Mouse (Mus musculus) cerebellum, postnatal 4 days (tissue): Measurements from ENCODE around the gene Mef2b.
A peak's percentile ranks its signal among the peaks of the same experiment; 100 is the strongest.

Experiments used
- DNase-seq, 2 experiments: peaks; one replicate each; pipeline ENCODE4 v3.0.0; 2022; ENCODE audit warnings: low spot score in 2 of 2, mixed read lengths in 1 of 2

Gene Mef2b

DNA sequence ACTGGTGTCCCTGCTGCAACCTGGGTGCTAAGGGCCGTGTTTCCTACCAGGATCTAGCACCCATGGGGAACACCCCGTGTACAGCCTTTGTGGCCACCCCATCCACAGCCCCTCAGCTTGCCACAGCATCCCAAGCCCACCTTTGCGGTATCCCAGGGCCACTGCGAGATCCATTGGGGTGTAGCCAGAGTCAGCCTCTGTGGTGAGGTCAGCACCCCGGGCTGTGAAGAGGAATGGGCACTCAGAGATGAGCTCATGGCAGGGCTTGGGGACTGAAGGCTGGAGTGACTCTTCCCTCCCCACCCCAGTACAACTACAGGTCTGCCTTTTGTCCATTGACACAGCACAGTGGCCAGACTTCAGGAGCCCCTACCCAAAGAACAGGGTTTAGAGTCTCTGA, 5.4 kb upstream of the Mef2b start:
- no peak for DNase-seq

- DNase-seq: no peak
These were observed 4.6 kb upstream of the Mef2b start for GRCm38 (mm10) chr8:70134931-70135330.

DNA sequence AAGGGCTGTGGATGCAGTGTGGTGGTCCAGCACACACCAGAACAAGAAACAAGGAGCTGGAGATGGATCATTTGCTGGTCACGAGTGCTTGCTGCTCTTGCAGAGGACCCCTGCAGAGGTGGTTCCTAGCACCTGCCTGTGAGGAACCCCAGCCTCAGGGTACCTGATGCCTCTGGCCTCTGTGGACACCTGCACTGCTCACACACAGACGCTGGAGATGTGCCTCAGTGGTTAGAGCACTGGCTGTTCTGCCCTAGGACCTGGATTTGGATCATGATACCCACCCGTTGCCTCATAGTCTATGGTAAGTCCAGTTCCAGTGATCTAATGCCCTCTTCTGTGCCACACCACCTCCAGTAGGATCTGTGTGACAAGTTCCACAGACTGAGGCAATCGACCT, 2.9 kb upstream of the Mef2b start:
- DNase-seq: no peak

- no peak for DNase-seq
These were observed 1.6 kb upstream of the Mef2b start for GRCm38 (mm10) chr8:70137890-70138289.

DNA sequence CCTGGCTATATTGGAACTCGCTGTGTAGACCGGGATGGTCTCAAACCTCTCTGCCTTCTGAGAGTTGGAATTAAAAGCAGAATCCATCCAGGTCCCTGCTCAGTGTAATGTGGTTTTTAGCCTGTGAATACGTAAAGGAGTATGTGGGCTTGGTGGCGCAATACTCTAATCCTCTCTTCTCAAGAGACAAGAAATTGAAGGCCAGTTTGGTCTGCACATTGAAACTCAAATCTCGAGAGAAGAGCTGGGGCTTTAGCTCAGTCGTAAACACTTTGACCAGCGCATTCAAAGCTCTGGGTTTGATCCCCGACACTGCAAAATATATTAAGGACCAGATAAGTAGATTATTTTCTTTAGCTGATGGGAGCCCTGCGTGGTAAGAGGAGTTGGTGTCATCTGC, 470 bp downstream of the Mef2b start:
- no peak for DNase-seq

- DNase-seq: no peak
These were observed 8.4 kb downstream of the Mef2b start for GRCm38 (mm10) chr8:70147678-70148607.

DNA sequence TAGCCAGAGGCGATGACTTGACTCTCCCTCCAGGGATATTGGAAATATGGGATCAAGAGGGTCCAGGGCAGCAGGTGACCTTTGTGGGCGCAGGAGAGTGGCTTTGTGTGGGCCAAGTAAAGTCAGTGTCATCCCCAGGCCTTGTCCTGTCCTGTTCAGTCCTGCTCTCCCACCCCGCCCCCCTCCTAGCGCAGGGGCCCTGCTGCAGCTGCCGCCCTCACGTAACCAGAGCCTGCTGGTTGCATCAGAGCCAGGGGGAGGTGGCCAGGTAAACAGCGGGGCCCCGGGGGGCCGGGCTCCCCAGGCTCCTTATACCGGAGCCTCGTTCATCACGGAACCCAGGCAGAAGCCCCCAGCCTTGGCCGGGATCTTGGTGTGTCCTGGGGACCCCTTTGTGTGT, 10.6 kb downstream of the Mef2b start:
- no peak for DNase-seq

DNA sequence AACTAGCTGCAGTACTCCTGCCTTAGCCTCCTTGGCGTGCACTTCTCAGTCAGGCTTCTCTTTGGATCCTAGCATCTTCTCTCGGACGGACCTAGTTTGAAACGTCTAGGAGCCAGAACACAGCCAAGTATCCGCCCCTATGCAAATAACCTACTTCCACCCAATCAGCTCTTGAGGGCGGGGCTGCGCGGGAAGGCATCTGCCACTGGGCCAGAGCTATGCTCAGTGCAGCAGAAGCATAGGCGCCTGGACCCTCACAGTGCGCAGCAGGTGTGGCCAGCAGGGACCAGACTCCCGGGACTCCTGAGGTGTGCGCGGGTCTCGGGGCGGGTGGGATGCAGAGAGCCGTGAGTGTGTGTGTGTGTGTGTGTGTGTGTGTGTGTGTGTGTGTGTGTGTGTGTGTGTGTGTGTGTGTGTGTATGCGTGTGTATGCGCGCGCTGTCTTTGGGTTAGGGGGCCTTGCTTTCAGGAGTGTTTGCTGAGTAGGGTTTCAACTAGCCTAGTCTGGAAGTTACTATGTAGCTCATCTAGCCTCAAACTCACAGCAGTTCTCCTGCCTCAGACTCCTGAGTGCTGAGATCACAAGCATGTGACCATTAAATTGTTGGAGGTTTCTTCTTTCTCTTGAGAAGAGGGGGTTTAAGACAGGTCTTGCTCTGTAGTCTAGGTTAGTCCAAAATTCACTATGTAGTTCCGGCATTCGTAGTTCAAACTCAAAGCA, 13.2 kb downstream of the Mef2b start:
- DNase-seq: peak in 1 of 2 experiments; percentile 63

DNA sequence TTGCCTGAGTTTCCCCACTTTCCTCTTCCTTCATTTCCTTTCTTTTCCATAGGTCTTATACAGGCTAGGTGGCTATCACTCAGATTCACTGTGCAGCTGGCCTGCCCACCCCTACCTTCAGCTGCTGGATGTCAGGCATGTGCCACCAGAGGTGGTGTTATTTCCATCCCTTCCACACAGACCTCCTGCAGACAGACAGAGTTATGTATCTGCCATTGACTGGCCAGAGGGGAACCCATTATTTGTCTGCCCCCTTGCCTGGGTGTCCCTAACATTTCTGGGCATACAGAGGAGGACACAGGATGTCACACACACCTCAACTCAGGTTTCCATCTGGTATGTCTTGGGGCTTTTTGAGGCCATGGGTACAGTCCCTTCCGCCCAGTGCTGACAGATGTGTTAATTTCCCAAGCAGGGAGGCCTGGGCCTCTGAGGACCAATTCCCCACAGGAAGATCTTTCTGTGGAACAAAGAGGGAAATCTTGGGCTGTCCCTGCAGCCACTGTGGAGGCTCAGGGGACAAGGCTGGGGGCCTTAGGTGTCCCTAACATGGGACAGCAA, 17.8 kb downstream of the Mef2b start:
- DNase-seq: no peak

DNA sequence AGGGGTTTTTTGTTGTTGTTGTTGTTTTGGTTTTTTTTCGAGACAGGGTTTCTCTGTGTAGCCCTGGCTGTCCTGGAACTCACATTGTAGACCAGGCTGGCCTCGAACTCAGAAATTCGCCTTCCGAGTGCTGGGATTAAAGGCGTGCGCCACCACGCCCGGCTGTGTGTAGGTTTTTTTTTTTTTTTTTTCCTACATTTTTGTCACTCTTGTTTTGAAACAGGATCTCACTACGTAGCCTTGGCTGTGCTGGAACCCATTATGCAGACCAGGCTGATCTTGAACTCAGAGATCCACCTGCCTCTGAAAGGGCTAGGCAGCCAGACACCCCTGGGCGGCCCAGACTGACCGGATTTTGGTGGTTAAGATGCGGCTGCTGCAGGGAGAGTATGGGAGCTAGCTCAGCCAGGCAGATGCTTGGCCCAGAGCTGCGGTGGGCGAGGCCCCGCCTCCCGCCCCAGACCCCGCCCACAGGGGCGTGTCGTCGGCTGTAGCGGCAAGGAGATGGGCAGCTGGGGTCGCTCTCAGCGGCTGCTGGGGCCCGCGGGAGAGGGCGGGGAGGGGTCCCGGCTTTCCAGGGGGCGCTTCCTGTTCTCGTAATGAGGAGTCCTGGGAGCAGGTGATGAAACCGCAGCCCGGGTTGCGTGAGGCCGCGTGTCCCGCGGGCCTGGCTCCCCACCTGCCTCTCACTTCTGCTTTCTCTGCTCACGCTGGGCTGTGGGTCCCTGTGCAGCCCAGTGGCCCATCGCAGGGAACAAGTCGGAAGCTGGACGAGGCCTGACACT, 18.8 kb downstream of the Mef2b start:
- peak; percentile 44 to 72 for DNase-seq

DNA sequence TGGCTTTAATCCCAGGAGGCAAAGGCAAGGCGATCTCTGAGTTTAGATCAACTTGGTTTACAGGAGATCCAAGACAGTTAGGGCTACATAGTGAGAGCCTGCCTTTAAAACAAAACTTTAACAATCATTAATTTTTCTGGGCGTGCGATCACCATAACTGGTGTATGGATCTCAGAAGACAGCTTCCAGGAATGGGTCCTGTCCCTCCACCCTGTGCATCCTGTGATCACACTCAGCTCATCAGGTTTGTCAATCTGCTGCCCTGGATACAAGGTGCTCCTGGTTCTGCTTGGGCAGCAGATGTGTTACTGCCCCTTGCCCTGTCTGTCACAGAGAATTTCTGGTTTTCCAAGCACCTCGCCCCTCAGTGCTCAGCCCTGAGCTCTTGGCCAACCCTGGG, 19.7 kb downstream of the Mef2b start:
- no peak for DNase-seq

GRCm38 (mm10) chr8:70160015-70160414, 20.5 kb downstream of the Mef2b start:
- no peak for DNase-seq

- no peak for DNase-seq
These were observed 23.8 kb downstream of the Mef2b start for GRCm38 (mm10) chr8:70163316-70163715.

DNA sequence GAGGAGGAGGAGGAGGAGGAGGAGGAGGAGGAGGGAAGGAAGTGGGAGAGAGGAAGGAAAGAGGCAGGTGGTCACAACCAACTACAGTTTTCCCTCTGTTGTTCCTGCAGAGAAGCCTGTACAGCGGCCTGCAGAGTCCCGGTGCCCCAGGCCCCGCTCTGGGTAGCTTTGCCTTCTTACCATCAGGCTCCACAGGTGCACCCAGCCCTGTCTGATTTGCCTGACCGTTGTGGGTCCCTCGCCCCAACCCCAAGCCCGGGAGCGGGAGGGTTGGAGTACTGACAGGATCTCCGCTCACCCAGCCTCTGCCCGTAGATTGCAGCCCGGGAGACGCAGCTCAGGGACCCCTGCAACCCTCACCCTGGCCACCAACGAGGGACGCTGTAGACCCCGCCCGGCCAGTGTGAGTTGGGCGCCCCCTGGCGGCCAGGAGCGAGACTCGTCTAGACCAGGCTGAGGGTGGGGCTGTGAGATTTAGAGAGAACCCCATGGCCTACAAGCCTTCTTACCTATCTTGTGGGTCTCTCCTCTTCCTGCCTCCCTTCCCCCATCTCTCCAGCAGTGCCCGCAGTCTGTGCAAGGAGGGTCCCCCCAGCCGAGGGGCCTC, 27.1 kb downstream of the Mef2b start:
- DNase-seq: peak; percentile 62 to 82

DNA sequence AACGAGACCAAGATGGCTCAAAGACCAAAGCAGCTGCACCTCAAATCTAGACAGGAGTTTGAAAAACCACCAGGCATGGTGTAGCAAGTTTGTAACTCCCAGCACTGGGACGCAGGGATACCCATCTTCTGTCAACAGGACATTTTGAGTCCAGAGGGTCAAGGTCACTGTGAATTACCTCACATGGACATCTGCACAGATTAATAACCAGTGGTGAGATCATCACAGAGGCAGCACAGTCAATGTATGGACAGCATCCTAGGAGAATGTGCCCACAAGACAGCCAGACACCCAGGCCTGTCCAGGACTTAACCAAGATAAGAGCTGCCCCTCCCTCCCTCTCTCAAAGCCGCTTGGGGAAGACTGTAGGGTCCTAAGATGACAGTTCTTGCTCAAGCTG, 30.6 kb downstream of the Mef2b start:
- DNase-seq: no peak

GRCm38 (mm10) chr8:70170748-70171147, 31.2 kb downstream of the Mef2b start:
- no peak for DNase-seq

- DNase-seq: no peak
These were observed 31.7 kb downstream of the Mef2b start for GRCm38 (mm10) chr8:70171240-70171639.

DNA sequence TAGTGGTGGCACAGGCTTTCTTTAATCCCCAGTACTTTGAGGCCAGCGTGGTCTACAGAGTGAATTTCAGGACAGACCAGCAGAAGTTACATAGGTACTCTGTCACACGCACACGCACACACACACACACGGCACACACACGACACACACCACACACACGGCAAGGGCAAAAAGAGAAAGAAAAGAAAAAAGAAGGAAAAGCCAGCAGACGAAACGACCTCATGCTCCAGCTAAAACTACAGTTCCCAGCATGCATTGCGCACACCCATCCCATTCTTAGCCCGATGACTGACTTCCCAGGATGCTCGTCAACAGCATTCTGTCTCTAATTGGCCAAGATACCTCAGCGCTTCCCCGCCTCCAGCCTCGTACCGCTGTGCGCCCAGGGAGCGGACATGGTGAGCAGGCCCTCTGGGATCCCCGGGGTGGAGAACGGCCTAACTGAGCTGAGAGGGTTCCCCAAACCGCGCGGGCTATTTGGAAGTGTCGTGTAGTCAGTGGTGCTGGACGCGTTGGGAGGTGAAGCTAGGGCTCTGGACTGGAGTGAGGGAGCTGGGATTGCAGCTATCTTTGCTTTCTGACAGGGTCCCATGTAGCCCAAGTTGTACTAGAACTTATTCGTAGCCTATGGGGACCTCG, 32.7 kb downstream of the Mef2b start, which contains the start of gene Tmem161a:
Gene Tmem161a, plus strand, starts transcription at position 314 of the 639 bp plus-strand sequence.
- DNase-seq: peak; percentile 56 to 83

DNA sequence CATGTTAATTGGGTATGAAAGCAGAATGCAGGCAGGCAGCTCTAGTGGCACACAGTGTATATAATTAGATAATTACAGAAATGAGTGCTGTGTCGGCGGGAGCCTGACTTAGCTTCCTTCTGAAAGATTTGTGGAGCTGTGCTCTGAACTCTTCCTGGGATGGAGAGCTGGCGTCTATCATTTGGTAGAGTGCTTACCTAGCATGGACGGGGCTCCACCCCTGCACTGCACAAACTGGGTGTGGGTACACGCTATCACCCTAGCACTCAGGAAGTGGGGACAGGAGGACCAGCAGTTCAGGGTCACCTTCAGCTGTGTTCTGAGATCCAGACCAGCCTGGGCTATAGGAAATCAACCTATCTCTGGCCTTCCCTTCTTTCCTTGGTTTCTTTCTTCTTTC, 33.8 kb downstream of the Mef2b start:
- no peak for DNase-seq

GRCm38 (mm10) chr8:70174079-70174478, 34.6 kb downstream of the Mef2b start:
- DNase-seq: no peak

DNA sequence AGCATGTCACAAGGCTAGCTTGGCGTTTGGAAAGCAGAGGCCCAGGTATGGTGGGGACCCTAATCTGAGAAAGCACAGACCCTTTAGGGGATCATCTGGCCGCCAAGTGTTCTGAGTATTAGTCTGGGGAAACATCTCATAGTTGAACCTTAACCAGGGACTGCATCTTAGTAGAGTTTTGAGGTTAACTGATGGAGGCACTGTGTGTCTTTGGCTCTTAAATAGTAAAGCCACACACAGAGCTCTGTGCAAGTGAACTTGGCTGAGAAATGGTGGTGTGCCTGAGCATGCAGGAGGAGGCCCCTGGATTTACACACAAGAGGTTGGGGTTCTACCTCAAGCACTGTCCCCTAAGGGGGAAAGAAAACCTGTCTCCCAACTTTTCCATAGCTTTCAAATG, 38.7 kb downstream of the Mef2b start:
- DNase-seq: no peak
